Mouse (Mus musculus) ovary, postnatal 36 days (tissue): ENCODE measurements around the gene Socs2.

Source experiments
- DNase-seq: peaks from one replicate; pipeline ENCODE4 v3.0.0; 2022; ENCODE audit warnings: low spot score, mixed read lengths

The Socs2 gene

GRCm38 (mm10) chr10:95416685-95417495 is at the start of gene Socs2:
TSS of gene Socs2 (minus strand) at chr10:95417180.
- DNase-seq = peak; percentile 96

- no peak for DNase-seq
Observed at GRCm38 (mm10) chr10:95465485-95465896, 48.5 kb upstream of the Socs2 start.

GRCm38 (mm10) chr10:95464527-95464926 is 47.5 kb upstream of the Socs2 start:
- no peak for DNase-seq

- DNase-seq = no peak
Observed at GRCm38 (mm10) chr10:95462231-95462630, 45.3 kb upstream of the Socs2 start.

GRCm38 (mm10) chr10:95461053-95461553 is 44.1 kb upstream of the Socs2 start:
- no peak for DNase-seq

- DNase-seq = no peak
Observed at GRCm38 (mm10) chr10:95458050-95458806, 41.2 kb upstream of the Socs2 start.

- no peak for DNase-seq
Observed at GRCm38 (mm10) chr10:95457367-95458049, 40.5 kb upstream of the Socs2 start.

- no peak for DNase-seq
Observed at GRCm38 (mm10) chr10:95456103-95456502, 39.1 kb upstream of the Socs2 start.

- DNase-seq = no peak
Observed at GRCm38 (mm10) chr10:95453282-95453681, 36.3 kb upstream of the Socs2 start.

GRCm38 (mm10) chr10:95449033-95449432 is 32.1 kb upstream of the Socs2 start:
- no peak for DNase-seq

GRCm38 (mm10) chr10:95447954-95448353 is 31.0 kb upstream of the Socs2 start:
- DNase-seq = no peak

GRCm38 (mm10) chr10:95445104-95446056 is 28.4 kb upstream of the Socs2 start:
- DNase-seq = no peak

GRCm38 (mm10) chr10:95442334-95442733 is 25.4 kb upstream of the Socs2 start:
- DNase-seq = no peak

GRCm38 (mm10) chr10:95440566-95440965 is 23.6 kb upstream of the Socs2 start:
- DNase-seq = no peak

GRCm38 (mm10) chr10:95439718-95440339 is 22.8 kb upstream of the Socs2 start:
- no peak for DNase-seq

GRCm38 (mm10) chr10:95438941-95439340 is 22.0 kb upstream of the Socs2 start:
- DNase-seq = no peak

- DNase-seq = no peak
Observed at GRCm38 (mm10) chr10:95430271-95430670, 13.3 kb upstream of the Socs2 start.

GRCm38 (mm10) chr10:95429111-95429510 is 12.1 kb upstream of the Socs2 start:
- no peak for DNase-seq

GRCm38 (mm10) chr10:95426207-95427115 is 9.5 kb upstream of the Socs2 start:
- no peak for DNase-seq

GRCm38 (mm10) chr10:95422681-95423080 is 5.7 kb upstream of the Socs2 start:
- no peak for DNase-seq
